Mouse (Mus musculus): ENCODE measurements at regions not wholly inside any gene's neighbourhood (a gene's known extent, or its start where the extent isn't known, plus 50 kb on each side); places are given as distances from the start of the nearest gene placed in this dataset.
A peak's percentile ranks its signal among the peaks of the same experiment; 100 is the strongest.

- in situ Hi-C loops (cut with MboI; ENCODE audit: low sequenced_read_pairs in 2 of 2, unreplicated experiment in 2 of 2): loop anchor here in 1 of 2 experiments (10.0 kb wide), 1 partner anchor 554 kb away; no protein-coding TSS in a partner anchor
- H3K9ac ChIP-seq (ENCODE audit: insufficient read depth, low read depth, low read length, poor library complexity, severe bottlenecking): no peak overlapping the region
- no peaks in the 10 kb centered on the region for H3K36me3 ChIP-seq (ENCODE audit: control insufficient read depth, insufficient read depth, low read length, poor library complexity, severe bottlenecking)
- H3K9me3 ChIP-seq (ENCODE audit: control insufficient read depth, insufficient read depth, low read depth, low read length): no peaks in the 10 kb centered on the region
- H3K27ac ChIP-seq (ENCODE audit: insufficient read depth, low read depth, low read length, poor library complexity, severe bottlenecking): no peak overlapping the region
- TF ChIP-seq ZNF384 (IDR thresholded peaks at IDR 0.05; ENCODE audit: low read depth, low read length) (no peak), HCFC1 (IDR thresholded peaks at IDR 0.05; ENCODE audit: borderline replicate concordance, insufficient read depth, low read length) (no peak), ZC3H11A (IDR thresholded peaks at IDR 0.05; ENCODE audit: borderline replicate concordance, low read depth, low read length) (no peak)
- no peak overlapping the region for H3K4me3 ChIP-seq (ENCODE audit: insufficient read depth in 1 of 2, low read depth in 1 of 2, low read length in 2 of 2, poor library complexity in 1 of 2, severe bottlenecking in 1 of 2)
- H3K4me1 ChIP-seq (ENCODE audit: control insufficient read depth in 2 of 2, insufficient read depth in 2 of 2, low read length in 2 of 2, poor library complexity in 1 of 2): peaks cover 0 to 1% of the 10 kb centered on the region in 2 experiments; a peak in 1 of 4 replicates
- no peak for DNase-seq (ENCODE audit: low read depth, low spot score)
These were observed 107.2 kb downstream of the Cavin4 start for GRCm38 (mm10) chr4:48770403-48770953.

- in situ Hi-C loops (cut with MboI; ENCODE audit: low sequenced_read_pairs in 2 of 2, unreplicated experiment in 2 of 2): loop anchor here in 1 of 2 experiments (10.0 kb wide), 1 partner anchor 554 kb away; no protein-coding TSS in a partner anchor
- DNase-seq (ENCODE audit: low read depth, low spot score): peak; percentile 54
- Histone ChIP-seq H3K9ac (ENCODE audit: insufficient read depth, low read depth, low read length, poor library complexity, severe bottlenecking) (no peak overlapping the region), H3K4me1 (ENCODE audit: control insufficient read depth in 2 of 2, insufficient read depth in 2 of 2, low read length in 2 of 2, poor library complexity in 1 of 2) (peaks cover 0 to 1% of the 10 kb centered on the region in 2 experiments; a peak in 1 of 4 replicates), H3K9me3 (ENCODE audit: control insufficient read depth, insufficient read depth, low read depth, low read length) (no peaks in the 10 kb centered on the region), H3K36me3 (ENCODE audit: control insufficient read depth, insufficient read depth, low read length, poor library complexity, severe bottlenecking) (no peaks in the 10 kb centered on the region), H3K4me3 (ENCODE audit: insufficient read depth in 1 of 2, low read depth in 1 of 2, low read length in 2 of 2, poor library complexity in 1 of 2, severe bottlenecking in 1 of 2) (no peak overlapping the region), H3K27ac (ENCODE audit: insufficient read depth, low read depth, low read length, poor library complexity, severe bottlenecking) (no peak overlapping the region)
- no peak for TF ChIP-seq ZC3H11A (IDR thresholded peaks at IDR 0.05; ENCODE audit: borderline replicate concordance, low read depth, low read length)
These were observed 107.8 kb downstream of the Cavin4 start for GRCm38 (mm10) chr4:48770954-48771665.

GRCm38 (mm10) chr4:48771836-48772235 is 108.5 kb downstream of the Cavin4 start:
- Histone ChIP-seq H3K9me3 (ENCODE audit: control insufficient read depth, insufficient read depth, low read depth, low read length) (no peaks in the 10 kb centered on the region), H3K27ac (ENCODE audit: insufficient read depth, low read depth, low read length, poor library complexity, severe bottlenecking) (no peak overlapping the region), H3K4me1 (ENCODE audit: control insufficient read depth in 2 of 2, insufficient read depth in 2 of 2, low read length in 2 of 2, poor library complexity in 1 of 2) (peaks cover 0 to 1% of the 10 kb centered on the region in 2 experiments; a peak in 1 of 4 replicates), H3K4me3 (ENCODE audit: insufficient read depth in 1 of 2, low read depth in 1 of 2, low read length in 2 of 2, poor library complexity in 1 of 2, severe bottlenecking in 1 of 2) (no peak overlapping the region), H3K9ac (ENCODE audit: insufficient read depth, low read depth, low read length, poor library complexity, severe bottlenecking) (no peak overlapping the region), H3K36me3 (ENCODE audit: control insufficient read depth, insufficient read depth, low read length, poor library complexity, severe bottlenecking) (no peaks in the 10 kb centered on the region)
- no peak for DNase-seq (ENCODE audit: low read depth, low spot score)
- no peak for TF ChIP-seq CHD2 (IDR thresholded peaks at IDR 0.05; ENCODE audit: low read depth, low read length)
- no peak for TF ChIP-seq HCFC1 (IDR thresholded peaks at IDR 0.05; ENCODE audit: borderline replicate concordance, insufficient read depth, low read length)
- no peak for TF ChIP-seq MAFK (IDR thresholded peaks at IDR 0.05; ENCODE audit: insufficient read depth, low read depth, low read length)
- TF ChIP-seq ZNF384 (IDR thresholded peaks at IDR 0.05; ENCODE audit: low read depth, low read length): no peak
- no peak for TF ChIP-seq ZC3H11A (IDR thresholded peaks at IDR 0.05; ENCODE audit: borderline replicate concordance, low read depth, low read length)
- in situ Hi-C loops (cut with MboI; ENCODE audit: low sequenced_read_pairs in 2 of 2, unreplicated experiment in 2 of 2): loop anchor here in 1 of 2 experiments (10.0 kb wide), 1 partner anchor 553 kb away; no protein-coding TSS in a partner anchor

DNA sequence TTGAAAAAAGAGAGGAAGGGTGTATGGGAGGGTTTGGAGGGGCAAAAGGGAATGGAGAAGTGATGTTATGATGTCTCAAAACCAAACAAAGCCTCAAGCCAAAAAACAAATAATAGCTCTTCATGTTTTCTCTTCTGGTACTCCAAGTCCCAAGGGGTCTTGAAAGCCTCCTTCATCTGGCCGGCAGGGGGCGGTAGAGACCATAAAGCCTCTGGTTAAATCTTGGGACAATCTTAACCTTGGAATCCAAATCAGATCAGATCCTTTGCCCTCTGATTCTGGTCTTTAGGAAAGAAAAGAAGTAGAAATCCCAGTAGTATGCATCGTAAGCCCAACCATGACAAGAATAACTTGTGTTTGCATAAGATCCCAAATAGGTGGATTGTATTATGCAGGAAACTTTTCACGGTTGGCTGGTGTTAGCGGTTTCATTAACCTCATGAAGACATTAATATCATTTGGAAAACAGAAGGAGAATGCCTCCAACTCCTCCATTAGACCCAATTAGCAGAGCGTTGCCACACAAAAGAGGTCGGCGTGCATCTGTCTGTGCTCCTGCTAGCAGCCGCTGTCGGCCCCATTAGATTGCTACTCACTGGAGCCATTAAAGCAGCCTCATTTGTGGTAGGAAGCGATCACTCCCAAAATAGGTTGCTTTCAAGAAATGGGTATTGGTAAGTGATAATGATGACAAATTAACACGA is 116.0 kb downstream of the Cavin4 start:
- Histone ChIP-seq H3K4me1 (ENCODE audit: control insufficient read depth in 2 of 2, insufficient read depth in 2 of 2, low read length in 2 of 2, poor library complexity in 1 of 2) (no peaks in the 10 kb centered on the region), H3K36me3 (ENCODE audit: control insufficient read depth, insufficient read depth, low read length, poor library complexity, severe bottlenecking) (no peaks in the 10 kb centered on the region), H3K27ac (ENCODE audit: insufficient read depth, low read depth, low read length, poor library complexity, severe bottlenecking) (no peak overlapping the region), H3K9ac (ENCODE audit: insufficient read depth, low read depth, low read length, poor library complexity, severe bottlenecking) (no peak overlapping the region), H3K9me3 (ENCODE audit: control insufficient read depth, insufficient read depth, low read depth, low read length) (no peaks in the 10 kb centered on the region), H3K4me3 (ENCODE audit: insufficient read depth in 1 of 2, low read depth in 1 of 2, low read length in 2 of 2, poor library complexity in 1 of 2, severe bottlenecking in 1 of 2) (no peak overlapping the region)
- DNase-seq (ENCODE audit: low read depth, low spot score): peak; percentile 62
- in situ Hi-C loops (cut with MboI; ENCODE audit: low sequenced_read_pairs in 2 of 2, unreplicated experiment in 2 of 2): loop anchor here in 1 of 2 experiments (10.0 kb wide), 1 partner anchor 545 kb away; no protein-coding TSS in a partner anchor
- TF ChIP-seq MAFK (IDR thresholded peaks at IDR 0.05; ENCODE audit: insufficient read depth, low read depth, low read length) (no peak), ZC3H11A (IDR thresholded peaks at IDR 0.05; ENCODE audit: borderline replicate concordance, low read depth, low read length) (peak; percentile 87), HCFC1 (IDR thresholded peaks at IDR 0.05; ENCODE audit: borderline replicate concordance, insufficient read depth, low read length) (no peak), ZNF384 (IDR thresholded peaks at IDR 0.05; ENCODE audit: low read depth, low read length) (no peak), CHD2 (IDR thresholded peaks at IDR 0.05; ENCODE audit: low read depth, low read length) (no peak)
